Mouse (Mus musculus) effector memory CD4-positive, alpha-beta T cell, adult 5 months (primary cell): ENCODE measurements around the gene Ugt2a2. TPM values are rescaled to one million over a fixed set of nuclear protein-coding genes. Genes with fewer than 3 reads are reported as not detected.

Source experiments
- polyA plus RNA-seq: library from polyadenylated mRNA; unstranded; fragments of 100-300 nt; shearing (Covaris generic); gene quantifications from one replicate; pipeline ENCODE4 v1.2.1, GENCODE M21; 2017

The Ugt2a2 gene
- polyA plus RNA-seq = not detected

GRCm38 (mm10) chr5:87482160-87482559 lies at the start of gene Ugt2a2:
Ugt2a2 (minus strand) TSS chr5:87482260.

DNA sequence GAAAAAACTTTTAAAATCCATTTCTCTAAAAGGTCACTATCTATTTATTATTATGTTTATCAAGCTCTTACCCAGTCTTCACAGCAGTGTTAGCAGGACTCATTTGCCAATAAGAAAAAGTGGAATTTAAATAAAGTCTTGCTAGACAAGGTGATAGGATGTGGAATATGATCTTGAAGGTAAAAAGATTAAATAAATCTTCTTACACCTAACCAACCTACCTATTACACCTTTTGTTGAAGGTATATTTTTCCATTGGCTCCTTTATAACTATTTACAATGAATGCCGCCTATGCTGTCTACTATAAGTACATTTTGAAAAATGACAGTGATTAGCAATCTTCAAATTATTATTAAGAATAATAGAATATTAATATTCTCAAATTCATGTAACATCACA lies 8.7 kb upstream of the Ugt2a2 start, which contains the start of gene Ugt2a1:
TSS of gene Ugt2a1 (minus strand) at position 101 of the 400 bp plus-strand sequence.

GRCm38 (mm10) chr5:87486706-87487105 lies 4.6 kb upstream of the Ugt2a2 start, which contains the start of gene Gm43638:
Gm43638 (minus strand) TSS chr5:87486806.

DNA sequence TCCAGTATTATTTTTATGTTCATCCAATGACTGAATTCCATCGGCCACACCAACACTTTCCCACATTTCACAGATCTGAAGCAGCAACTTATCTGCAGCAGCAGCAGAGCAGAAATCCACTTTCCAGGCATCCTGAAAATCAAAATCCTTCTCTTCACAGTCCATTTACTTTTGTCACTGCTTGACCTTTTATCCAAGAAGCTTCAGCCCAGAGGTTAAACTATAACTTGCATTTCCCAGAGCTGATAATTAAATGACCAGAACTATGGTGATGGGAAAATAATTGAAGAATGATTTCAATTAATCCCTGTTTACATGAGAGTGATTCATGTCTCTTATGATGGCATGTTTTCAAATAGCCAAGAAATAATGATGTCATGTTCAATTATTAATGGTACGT lies 58.0 kb downstream of the Ugt2a2 start, which contains the start of gene Ugt2b38:
TSS of gene Ugt2b38 (minus strand) at position 163 of the 400 bp plus-strand sequence.

Other genes starting within 250 kb of the Ugt2a2 start
- gene Ugt2b37, start 227.5 kb downstream of the Ugt2a2 start, polyA plus RNA-seq = not detected
- 0.17 TPM for gene Ugt2a3, start 145.1 kb downstream of the Ugt2a2 start, polyA plus RNA-seq
- gene Ugt2b38, start 58.1 kb downstream of the Ugt2a2 start, polyA plus RNA-seq = not detected
- gene Gm43638, start 4.5 kb upstream of the Ugt2a2 start, polyA plus RNA-seq = not detected
- gene Ugt2a1, start 8.6 kb upstream of the Ugt2a2 start, polyA plus RNA-seq = not detected
- gene Sult1b1, start 55.9 kb upstream of the Ugt2a2 start, polyA plus RNA-seq = not detected
- not detected for gene Sult1d1, start 86.8 kb upstream of the Ugt2a2 start, polyA plus RNA-seq
- not detected for gene Sult1e1, start 109.3 kb upstream of the Ugt2a2 start, polyA plus RNA-seq
- not detected for gene Csn1s1, start 183.9 kb upstream of the Ugt2a2 start, polyA plus RNA-seq
- gene Csn2, start 217.4 kb upstream of the Ugt2a2 start, polyA plus RNA-seq = not detected